Mouse (Mus musculus): ENCODE data around the gene Ttc7b. TPM values are rescaled to one million over a fixed set of nuclear protein-coding genes. Genes with fewer than 3 reads are reported as not detected.

Gene Ttc7b
- polyA plus RNA-seq (2015; fragmentation: Nextera tagmentation; extraction: Ambion mirVana): 13.9 and 19.1 TPM in 2 replicates

GRCm38 (mm10) chr12:100520794-100521186, at the start of gene Ttc7b:
Gene Ttc7b, minus strand, starts transcription at chr12:100520826.

Other genes starting within 250 kb of the Ttc7b start
- 5.4 and 5.9 TPM in 2 replicates for gene Rps6ka5, start 206.2 kb upstream of the Ttc7b start, polyA plus RNA-seq (2015; fragmentation: Nextera tagmentation; extraction: Ambion mirVana)

Data from neural tube, postnatal 0 days (tissue).